Comparison of ENCODE assay signal across 8 mouse cellular contexts in the genomic region with DNA sequence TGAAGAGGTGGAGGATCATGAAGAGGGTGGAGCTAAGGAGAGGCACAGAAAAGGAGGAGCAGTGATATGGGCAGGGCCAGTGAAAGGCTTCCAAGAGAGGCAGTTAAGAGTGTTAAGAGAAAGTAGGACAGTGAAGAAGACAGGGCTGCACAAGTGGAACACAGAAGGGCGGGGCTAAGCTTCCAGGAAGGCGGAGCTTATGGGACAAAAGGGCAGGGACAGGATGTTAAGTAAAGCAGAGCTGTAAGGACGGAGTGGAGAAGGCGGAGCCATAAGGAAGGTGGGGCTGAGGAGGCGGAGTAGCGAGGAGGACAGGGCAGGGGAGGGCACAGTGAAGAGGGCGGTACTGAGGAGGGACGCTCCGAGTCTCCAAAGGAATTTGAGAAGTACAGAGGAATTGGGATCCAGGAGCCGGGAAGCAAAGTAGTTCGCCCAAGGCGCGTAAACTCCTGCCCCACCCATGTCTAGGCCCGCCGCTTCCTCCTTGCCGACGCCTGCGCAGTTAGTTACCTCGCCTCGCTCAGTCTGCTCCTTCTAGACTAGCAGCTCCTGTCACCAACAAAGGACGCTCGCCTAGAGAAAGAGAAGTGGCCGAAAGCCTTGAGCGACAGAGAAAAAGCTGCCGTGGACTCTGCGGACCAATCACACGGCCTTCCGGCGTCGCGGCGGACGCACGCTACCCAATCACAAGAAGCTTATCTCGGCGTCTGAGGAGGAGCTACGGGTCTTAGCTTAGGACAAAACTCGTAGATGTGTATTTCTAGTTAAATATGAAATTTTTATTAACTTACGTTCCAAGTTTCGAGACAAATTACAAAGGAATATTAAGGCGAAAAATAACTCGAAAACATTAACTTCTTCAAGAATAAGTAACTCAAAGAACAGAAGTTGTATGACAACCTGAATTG. TPM values are rescaled to one million over a fixed set of nuclear protein-coding genes. Genes with fewer than 3 reads are reported as not detected.
DNase-seq lines count a peak whose midpoint lies in the region; ATAC-seq and TF ChIP-seq lines count a peak whose summit lies in the region.

A gene (minus strand): TSS at position 700 of the 908 bp plus-strand sequence.

- H3K27ac ChIP-seq in bone marrow, adult 2 months (ENCODE audit: control insufficient read depth, insufficient read depth, low read depth, low read length, poor library complexity), result peak within 1 kb of the TSS; percentile 98
- H3K27ac ChIP-seq in embryonic facial prominence, embryonic 15.5 days (replicated peaks), result peak within 1 kb of the TSS; percentile 100
- H3K27ac ChIP-seq in limb, embryonic 14.5 days (replicated peaks; ENCODE audit: low read depth, low read length), result peak within 1 kb of the TSS; percentile 98
- H3K27ac ChIP-seq in midbrain, postnatal 0 days (ENCODE audit: low read depth, low read length), result peak within 1 kb of the TSS; percentile 82

- no peaks in the 10 kb centered on the region for H3K9me3 ChIP-seq in embryonic facial prominence, embryonic 15.5 days (replicated peaks)
- no peaks in the 10 kb centered on the region for H3K9me3 ChIP-seq in limb, embryonic 14.5 days (ENCODE audit: control insufficient read depth, low read length)
- no peaks in the 10 kb centered on the region for H3K9me3 ChIP-seq in midbrain, postnatal 0 days (ENCODE audit: low read length)

- H3K4me3 ChIP-seq in bone marrow, adult 2 months (replicated peaks; ENCODE audit: control insufficient read depth, low read depth, low read length), result peak within 1 kb of the TSS; percentile 84
- H3K4me3 ChIP-seq in embryonic facial prominence, embryonic 15.5 days (replicated peaks), result peak within 1 kb of the TSS; percentile 85
- peak within 1 kb of the TSS; percentile 73 for H3K4me3 ChIP-seq in limb, embryonic 14.5 days (replicated peaks; ENCODE audit: low read length)
- H3K4me3 ChIP-seq in midbrain, postnatal 0 days (ENCODE audit: low read depth, low read length), result peak within 1 kb of the TSS; percentile 84

- ATAC-seq in embryonic facial prominence, embryonic 15.5 days (ENCODE audit: insufficient number of reproducible peaks, low FRiP score, low TSS enrichment, low read depth), result peak; percentile 99
- peak; percentile 99 for ATAC-seq in limb, embryonic 14.5 days (ENCODE audit: low FRiP score, low read depth)
- ATAC-seq in midbrain, postnatal 0 days (ENCODE audit: low FRiP score), result peak; percentile 94

- no peaks in the 10 kb centered on the region; the same call in 1 of the 2 replicates for H3K4me1 ChIP-seq in bone marrow, adult 2 months (ENCODE audit: control insufficient read depth, insufficient read depth, low read length)
- peaks cover 10% of the 10 kb centered on the region for H3K4me1 ChIP-seq in embryonic facial prominence, embryonic 15.5 days
- H3K4me1 ChIP-seq in limb, embryonic 14.5 days (ENCODE audit: control insufficient read depth, insufficient read depth, low read length), result no peaks in the 10 kb centered on the region
- no peaks in the 10 kb centered on the region for H3K4me1 ChIP-seq in midbrain, postnatal 0 days (ENCODE audit: insufficient read depth, low read length)

- no peaks in the 10 kb centered on the region for H3K27me3 ChIP-seq in embryonic facial prominence, embryonic 15.5 days
- no peaks in the 10 kb centered on the region for H3K27me3 ChIP-seq in limb, embryonic 14.5 days (ENCODE audit: control insufficient read depth, insufficient read depth, low read length)
- no peaks in the 10 kb centered on the region for H3K27me3 ChIP-seq in midbrain, postnatal 0 days (ENCODE audit: insufficient read depth, low read length)

- TF ChIP-seq POLR2A in bone marrow, adult 2 months (IDR thresholded peaks at IDR 0.05; ENCODE audit: borderline replicate concordance, control insufficient read depth, low read depth, low read length), result peak; percentile 59; the same call in 1 of the 2 replicates
- TF ChIP-seq POLR2A in limb, embryonic 14.5 days (IDR thresholded peaks at IDR 0.05; ENCODE audit: borderline replicate concordance, extremely low read depth, insufficient read depth, insufficient read length), result peak; percentile 70; the same call in 1 of the 2 replicates

- peaks cover 23% of the 10 kb centered on the region for H3K36me3 ChIP-seq in embryonic facial prominence, embryonic 15.5 days
- H3K36me3 ChIP-seq in limb, embryonic 14.5 days (ENCODE audit: control insufficient read depth, insufficient read depth, low read length), result peaks cover 29% of the 10 kb centered on the region
- peaks cover 14% of the 10 kb centered on the region for H3K36me3 ChIP-seq in midbrain, postnatal 0 days (ENCODE audit: insufficient read depth, low read length)

- DNase-seq in 416B (ENCODE audit: low read depth), result peak; percentile 99
- peak; percentile 95 for DNase-seq in heart, adult 8-10 months (ENCODE audit: low spot score)
- peak; percentile 98 for DNase-seq in kidney, adult 9 months
- DNase-seq in limb, embryonic 14.5 days (ENCODE audit: low spot score), result peak; percentile 93
- DNase-seq in midbrain, postnatal 0 days (ENCODE audit: low spot score), result peak; percentile 94
- peak; percentile 76 to 81 for DNase-seq in spleen, postnatal 14 days (ENCODE audit: low spot score in 2 of 2)

- no peak for TF ChIP-seq CTCF in bone marrow, adult 2 months (IDR thresholded peaks at IDR 0.05; ENCODE audit: control insufficient read depth, insufficient read depth, low read length)
- no peak for TF ChIP-seq CTCF in midbrain, postnatal 0 days (IDR thresholded peaks at IDR 0.05)

- WGBS in bone marrow, adult 2 months, result under 1% methylated on average over 42 of the region's 42 CpGs
- under 1% methylated on average over 42 of the region's 42 CpGs for whole genome bisulfite sequencing in embryonic facial prominence, embryonic 15.5 days
- WGBS in limb, embryonic 14.5 days, result under 1% methylated on average over 42 of the region's 42 CpGs
- under 1% methylated on average over 42 of the region's 42 CpGs for WGBS in midbrain, postnatal 0 days

- H3K9ac ChIP-seq in embryonic facial prominence, embryonic 15.5 days, result peak within 1 kb of the TSS; percentile 67
- peak within 1 kb of the TSS; percentile 81 for H3K9ac ChIP-seq in limb, embryonic 14.5 days (ENCODE audit: low read depth, low read length, severe bottlenecking)
- peak within 1 kb of the TSS; percentile 72 for H3K9ac ChIP-seq in midbrain, postnatal 0 days (replicated peaks; ENCODE audit: low read length, poor library complexity, severe bottlenecking)

- peak within 1 kb of the TSS; percentile 72 for H3K4me2 ChIP-seq in embryonic facial prominence, embryonic 15.5 days (replicated peaks)
- peak within 1 kb of the TSS; percentile 67 for H3K4me2 ChIP-seq in limb, embryonic 14.5 days (replicated peaks; ENCODE audit: low read depth, low read length, severe bottlenecking)
- H3K4me2 ChIP-seq in midbrain, postnatal 0 days (ENCODE audit: low read depth, low read length, poor library complexity, severe bottlenecking), result peak within 1 kb of the TSS; percentile 77

RNA-seq across cellular contexts. Expression of the gene that starts here (rescaled TPM):
- 7.9 and 28.4 TPM in 2 replicates for polyA plus RNA-seq in bone marrow, adult 2 months (2011; ENCODE audit: insufficient read depth, insufficient read length, low replicate concordance, missing spikeins)
- polyA plus RNA-seq in embryonic facial prominence, embryonic 15.5 days (2015; fragmentation: Nextera tagmentation; extraction: Ambion mirVana), result 38.3 TPM in 2 replicates
- total RNA-seq in heart, adult 8-10 months (2022), result 10 to 100 TPM; 13.9 to 19.0 (median 16.0) TPM
- 25.1 and 26.7 TPM in 2 replicates for polyA plus RNA-seq in limb, embryonic 14.5 days (2012; rRNA removed)
- polyA plus RNA-seq in limb, embryonic 14.5 days (2014; fragmentation: Nextera tagmentation; extraction: Ambion mirVana), result 38.6 and 41.0 TPM in 2 replicates
- 35.5 and 41.7 TPM in 2 replicates for total RNA-seq in midbrain, postnatal 0 days (2014; rRNA removed)
- polyA plus RNA-seq in midbrain, postnatal 0 days (2015; fragmentation: Nextera tagmentation; extraction: Ambion mirVana), result 32.8 and 35.0 TPM in 2 replicates

Comparison
In these comparisons a context has a peak if more than half of its experiments do, and no peak if none do; other contexts are left out.
1. Peak in every context shown above with its lines: DNase-seq, ATAC-seq, H3K4me3 ChIP-seq and H3K27ac ChIP-seq.